Mouse (Mus musculus) megakaryocyte, embryonic 14.5 days (primary cell): ENCODE results near the gene Ldlrad3.

ENCODE experiments used
- FLI1 ChIP-seq: IDR thresholded peaks from 2 replicates; pipeline ENCODE4 v1.6.1; 2012; ENCODE audit warnings: low read length, inconsistent platforms, mixed read lengths
- GATA1 ChIP-seq: IDR thresholded peaks from 3 replicates; pipeline ENCODE4 v1.6.1; 2012; ENCODE audit warnings: mixed read lengths, low read length, inconsistent platforms, borderline replicate concordance

GRCm38 (mm10) chr2:102142197-102142623 lies 44.0 kb downstream of the Ldlrad3 start:
- TF ChIP-seq GATA1 (no peak), FLI1 (no peak)
